Mouse (Mus musculus): Measurements from ENCODE around the gene Naif1. TPM values are rescaled to one million over a fixed set of nuclear protein-coding genes. Genes with fewer than 3 reads are reported as not detected.

Naif1 gene
- polyA plus RNA-seq, 1 experiment from 2014 or later = 6.9 TPM

Other genes starting within 250 kb of the Naif1 start
- 20.7 and 20.8 TPM in 2 replicates for gene Pomt1, start 213.9 kb upstream of the Naif1 start, polyA plus RNA-seq (2014; fragmentation: Nextera tagmentation; extraction: Ambion mirVana)
- gene Uck1, start 190.3 kb upstream of the Naif1 start, polyA plus RNA-seq (2014; fragmentation: Nextera tagmentation; extraction: Ambion mirVana) = 66.1 and 68.9 TPM in 2 replicates
- gene Golga2, start 163.1 kb upstream of the Naif1 start, polyA plus RNA-seq (2014; fragmentation: Nextera tagmentation; extraction: Ambion mirVana) = 22.1 and 23.8 TPM in 2 replicates
- gene Swi5, start 162.4 kb upstream of the Naif1 start, polyA plus RNA-seq (2014; fragmentation: Nextera tagmentation; extraction: Ambion mirVana) = 330 and 385 TPM in 2 replicates
- gene Ciz1, start 98.1 kb upstream of the Naif1 start, polyA plus RNA-seq (2014; fragmentation: Nextera tagmentation; extraction: Ambion mirVana) = 57.0 TPM in 2 replicates
- 23.7 and 29.5 TPM in 2 replicates for gene Dnm1, start 97.1 kb upstream of the Naif1 start, polyA plus RNA-seq (2014; fragmentation: Nextera tagmentation; extraction: Ambion mirVana)
- 59.8 and 65.6 TPM in 2 replicates for gene 1110008P14Rik, start 68.5 kb upstream of the Naif1 start, polyA plus RNA-seq (2014; fragmentation: Nextera tagmentation; extraction: Ambion mirVana)
- gene Lcn2, start 62.2 kb upstream of the Naif1 start, polyA plus RNA-seq (2014; fragmentation: Nextera tagmentation; extraction: Ambion mirVana) = 0.25 and 0.51 TPM in 2 replicates
- gene Ptges2, start 54.6 kb upstream of the Naif1 start, polyA plus RNA-seq (2014; fragmentation: Nextera tagmentation; extraction: Ambion mirVana) = 25.6 and 33.6 TPM in 2 replicates
- 28.1 and 33.5 TPM in 2 replicates for gene Slc25a25, start 988 bp downstream of the Naif1 start, polyA plus RNA-seq (2014; fragmentation: Nextera tagmentation; extraction: Ambion mirVana)
- 13.1 and 13.2 TPM in 2 replicates for gene Fam102a, start 84.9 kb downstream of the Naif1 start, polyA plus RNA-seq (2014; fragmentation: Nextera tagmentation; extraction: Ambion mirVana)
- gene Dpm2, start 120.4 kb downstream of the Naif1 start, polyA plus RNA-seq (2014; fragmentation: Nextera tagmentation; extraction: Ambion mirVana) = 110 and 111 TPM in 2 replicates
- gene Pip5kl1, start 124.3 kb downstream of the Naif1 start, polyA plus RNA-seq (2014; fragmentation: Nextera tagmentation; extraction: Ambion mirVana) = 2.6 and 3.6 TPM in 2 replicates
- 0.25 and 0.58 TPM in 2 replicates for gene 9430097D07Rik, start 125.2 kb downstream of the Naif1 start, polyA plus RNA-seq (2014; fragmentation: Nextera tagmentation; extraction: Ambion mirVana)
- 20.9 and 21.8 TPM in 2 replicates for gene St6galnac4, start 136.6 kb downstream of the Naif1 start, polyA plus RNA-seq (2014; fragmentation: Nextera tagmentation; extraction: Ambion mirVana)
- gene St6galnac6, start 149.3 kb downstream of the Naif1 start, polyA plus RNA-seq (2014; fragmentation: Nextera tagmentation; extraction: Ambion mirVana) = 4.8 and 5.1 TPM in 2 replicates
- gene Ak1, start 171.3 kb downstream of the Naif1 start, polyA plus RNA-seq (2014; fragmentation: Nextera tagmentation; extraction: Ambion mirVana) = 33.0 and 33.8 TPM in 2 replicates
- 24.5 and 26.8 TPM in 2 replicates for gene Eng, start 196.1 kb downstream of the Naif1 start, polyA plus RNA-seq (2014; fragmentation: Nextera tagmentation; extraction: Ambion mirVana)

All from neural tube, embryonic 11.5 days (tissue).